Mouse (Mus musculus) embryonic facial prominence, embryonic 11.5 days (tissue): ENCODE measurements around the gene Ube2s. TPM values are rescaled to one million over a fixed set of nuclear protein-coding genes. Genes with fewer than 3 reads are reported as not detected.

Source experiments
- ATAC-seq: fragments of 200-750 bp; cut with Nextera tagmentation; replicated peaks from 2 replicates; pipeline ENCODE4 v1.8.0; 2017; ENCODE audit warnings: low read depth; ENCODE audit not compliant: insufficient number of reproducible peaks, low FRiP score, low TSS enrichment
- DNase-seq: peaks from one replicate; pipeline ENCODE4 v3.0.0-alpha.2; 2015; ENCODE audit warnings: low spot score
- H3K27ac ChIP-seq: fragments of 300-500 bp; sonication (generic); replicated peaks from 2 replicates; pipeline ENCODE4 v1.5.1; 2014; ENCODE audit warnings: mild to moderate bottlenecking, low read depth, low read length, control low read depth
- H3K27me3 ChIP-seq: fragments of 300-500 bp; sonication (generic); 2 replicates; pipeline ENCODE4 v1.6.1; 2014; ENCODE audit warnings: mild to moderate bottlenecking, low read length, moderate library complexity, mixed read lengths; ENCODE audit not compliant: control insufficient read depth, insufficient read depth
- H3K36me3 ChIP-seq: fragments of 300-500 bp; sonication (generic); replicated peaks from 2 replicates; pipeline ENCODE4 v1.6.1; 2014; ENCODE audit warnings: low read depth, mild to moderate bottlenecking, low read length, moderate library complexity, mixed read lengths; ENCODE audit not compliant: control insufficient read depth, insufficient read depth
- H3K4me1 ChIP-seq: fragments of 300-500 bp; sonication (generic); 2 replicates; pipeline ENCODE4 v1.6.1; 2014; ENCODE audit warnings: low read length, mixed read lengths; ENCODE audit not compliant: control insufficient read depth, insufficient read depth
- H3K4me2 ChIP-seq: fragments of 300-500 bp; sonication (generic); 2 replicates; pipeline ENCODE4 v1.6.1; 2014; ENCODE audit warnings: low read depth, mild to moderate bottlenecking, control low read depth, low read length, moderate library complexity
- H3K4me3 ChIP-seq: fragments of 300-500 bp; sonication (generic); 2 replicates; pipeline ENCODE4 v1.5.1; 2014; ENCODE audit warnings: low read depth, low read length, control low read depth
- H3K9ac ChIP-seq: fragments of 300-500 bp; sonication (generic); replicated peaks from 2 replicates; pipeline ENCODE4 v1.6.1; 2014; ENCODE audit warnings: mild to moderate bottlenecking, control low read depth, low read length
- H3K9me3 ChIP-seq: fragments of 300-500 bp; sonication (generic); replicated peaks from 2 replicates; pipeline ENCODE4 v1.6.1; 2016; ENCODE audit warnings: mild to moderate bottlenecking, low read length, inconsistent platforms, mixed read lengths; ENCODE audit not compliant: control insufficient read depth
- WGBS: fragments of 180-500 bp; shearing (Covaris S2); extraction: QIAGEN DNeasy Blood & Tissue Kit; methylation state at CpG from one replicate; pipeline ENCODE4 v1.1.7; 2014; 5-methylcytosine and 5-hydroxymethylcytosine counted together
- polyA plus RNA-seq: library from polyadenylated mRNA; unstranded; fragments of >200 nt; fragmentation: Nextera tagmentation; extraction: Ambion mirVana; gene quantifications from 2 replicates; pipeline ENCODE4 v1.2.1, GENCODE M21; 2014

Gene Ube2s
- polyA plus RNA-seq, 1 experiment from 2014 or later, result 453 TPM

GRCm38 (mm10) chr7:4792278-4793212, 19.8 kb downstream of the Ube2s start, which contains the start of gene Rpl28:
Gene Rpl28 (plus strand): TSS chr7:4792874.
- DNase-seq, result peak; percentile 99
- Histone ChIP-seq H3K27ac (peak within 1 kb of the TSS; percentile 90), H3K4me3 (peak within 1 kb of the TSS; percentile 77), H3K36me3 (peaks cover 5% of the 10 kb centered on the region), H3K9me3 (no peaks in the 10 kb centered on the region), H3K4me1 (peaks cover 3% of the 10 kb centered on the region; the same call in 1 of the 2 replicates), H3K9ac (peak within 1 kb of the TSS; percentile 95), H3K27me3 (0 out of 2 replicates have a peak, but pooled peaks cover 3% of the 10 kb centered on the region), H3K4me2 (peak within 1 kb of the TSS; percentile 75)
- ATAC-seq, result peak; percentile 80
- WGBS, result 2% methylated on average over 51 of the region's 54 CpGs

DNA sequence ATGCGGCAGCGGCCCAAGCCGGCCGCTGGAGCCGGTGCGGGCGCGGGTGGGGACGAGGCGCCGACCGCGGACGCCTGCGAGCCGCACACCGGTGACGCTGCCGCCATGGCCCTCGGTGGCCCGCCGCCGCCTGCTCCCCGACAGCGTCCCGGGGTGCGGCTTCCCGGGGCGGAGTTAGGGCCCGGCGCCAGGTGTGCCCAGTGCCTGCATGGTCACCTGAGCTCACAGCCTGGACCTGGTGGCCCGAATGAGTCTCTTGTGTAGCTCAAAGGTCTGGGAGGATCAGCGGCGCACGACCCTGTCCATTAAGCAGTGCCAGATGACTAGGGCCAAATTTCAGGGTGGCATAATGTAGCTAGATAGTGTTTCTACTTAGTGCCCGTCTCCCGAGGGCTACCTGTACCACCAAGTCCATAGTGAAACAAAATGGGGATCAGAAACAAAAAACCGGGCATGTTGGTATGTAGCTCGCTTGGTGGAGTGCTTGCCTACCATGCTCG, 22.9 kb downstream of the Ube2s start, which contains the start of gene Tmem238:
Gene Tmem238 (minus strand): TSS at position 221 of the 500 bp plus-strand sequence.
- H3K27ac ChIP-seq, result peak within 1 kb of the TSS; percentile 35; the same call in 1 of the 2 replicates
- peak within 1 kb of the TSS; percentile 55 for H3K4me3 ChIP-seq
- H3K27me3 ChIP-seq, result 0 out of 2 replicates have a peak, but pooled peaks cover 3% of the 10 kb centered on the region
- peaks cover 3% of the 10 kb centered on the region; the same call in 1 of the 2 replicates for H3K4me1 ChIP-seq
- DNase-seq (no peak), ATAC-seq (no peak)
- H3K36me3 ChIP-seq, result peaks cover 1% of the 10 kb centered on the region
- H3K9me3 ChIP-seq, result no peaks in the 10 kb centered on the region
- peak within 1 kb of the TSS; percentile 83 for H3K9ac ChIP-seq
- H3K4me2 ChIP-seq, result peak within 1 kb of the TSS; percentile 83
- 10% methylated on average over 29 of the region's 40 CpGs for WGBS

- peak overlapping the region; percentile 83 for H3K4me2 ChIP-seq
- peak overlapping the region; percentile 83 for H3K9ac ChIP-seq
- DNase-seq (peak; percentile 67), ATAC-seq (peak; percentile 46)
- 0 out of 2 replicates have a peak, but pooled peaks cover 3% of the 10 kb centered on the region for H3K27me3 ChIP-seq
- peak overlapping the region; percentile 55 for H3K4me3 ChIP-seq
- H3K4me1 ChIP-seq, result no peaks in the 10 kb centered on the region
- H3K36me3 ChIP-seq, result no peaks in the 10 kb centered on the region
- 2% methylated on average over 52 of the region's 64 CpGs for WGBS
- peak overlapping the region; percentile 35; the same call in 1 of the 2 replicates for H3K27ac ChIP-seq
- H3K9me3 ChIP-seq, result no peaks in the 10 kb centered on the region
Measured at GRCm38 (mm10) chr7:4788499-4789435, 23.6 kb downstream of the Ube2s start.

DNA sequence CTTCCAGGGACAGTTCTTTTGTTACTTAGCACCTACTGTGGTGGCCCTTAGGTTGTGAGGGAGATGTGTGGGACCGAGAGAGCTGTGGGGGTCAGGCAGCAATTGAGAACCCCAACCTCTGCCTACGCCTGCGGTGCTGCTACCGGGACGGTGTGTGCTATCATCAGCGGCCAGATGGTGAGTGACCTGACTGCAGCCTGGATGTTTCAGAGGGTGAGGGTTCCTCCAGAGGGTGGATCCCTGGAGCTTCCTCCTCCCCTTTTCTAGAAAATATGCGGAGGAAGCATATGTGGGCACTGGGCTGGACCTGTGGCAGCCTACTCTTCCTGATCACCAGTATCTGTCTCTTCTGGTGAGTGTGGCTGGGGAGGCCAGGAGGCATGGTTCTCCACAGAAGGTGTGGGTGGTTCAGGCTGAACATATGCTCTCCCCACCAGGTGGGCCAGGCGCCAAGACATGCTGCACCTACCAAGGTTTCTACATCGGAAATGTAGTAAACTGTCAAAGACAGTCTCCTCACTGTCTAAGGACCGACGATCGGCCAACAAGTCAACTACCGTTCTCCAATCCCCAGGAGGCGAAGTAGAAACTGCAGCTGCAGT, 28.6 kb downstream of the Ube2s start:
- WGBS, result 85% methylated on average over 14 of the region's 14 CpGs
- Histone ChIP-seq H3K4me3 (no peak overlapping the region), H3K4me2 (no peak overlapping the region), H3K4me1 (no peaks in the 10 kb centered on the region), H3K9ac (no peak overlapping the region), H3K27me3 (peaks cover 3% of the 10 kb centered on the region), H3K9me3 (no peaks in the 10 kb centered on the region), H3K36me3 (no peaks in the 10 kb centered on the region), H3K27ac (no peak overlapping the region)
- DNase-seq (no peak), ATAC-seq (no peak)

GRCm38 (mm10) chr7:4782759-4783158, 29.6 kb downstream of the Ube2s start, which contains the start of the genes Il11 and Tmem190:
Gene Il11 (minus strand): TSS chr7:4782859.
Gene Tmem190 (plus strand): TSS chr7:4782937.
- ATAC-seq, result no peak
- Histone ChIP-seq H3K4me3 (no peak within 1 kb of the TSS), H3K4me1 (peaks cover 2% of the 10 kb centered on the region; the same call in 1 of the 2 replicates), H3K27me3 (peaks cover 12% of the 10 kb centered on the region), H3K4me2 (no peak within 1 kb of the TSS), H3K9ac (no peak within 1 kb of the TSS), H3K9me3 (no peaks in the 10 kb centered on the region), H3K27ac (no peak within 1 kb of the TSS), H3K36me3 (no peaks in the 10 kb centered on the region)
- 76% methylated on average over 2 of the region's 2 CpGs for WGBS
- no peak for DNase-seq

DNA sequence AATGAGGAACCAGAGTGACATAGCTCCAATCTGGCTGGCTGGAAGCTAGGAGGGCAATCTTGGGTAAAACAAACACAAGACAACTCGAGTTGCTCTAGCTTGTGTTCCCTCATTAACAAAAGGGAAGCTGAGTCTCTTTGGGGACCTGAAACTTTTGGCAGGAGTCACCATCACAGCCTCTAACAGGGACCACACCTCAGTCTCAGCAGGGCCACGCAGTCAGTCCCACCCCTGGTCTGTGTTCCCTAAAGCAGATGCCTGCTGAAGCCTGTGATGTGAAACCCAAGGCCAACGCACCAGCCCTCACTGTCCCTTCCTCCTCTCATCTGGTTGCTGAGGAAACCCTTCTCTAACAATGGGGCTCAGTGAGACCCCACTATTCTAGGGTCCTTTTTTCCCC, 30.3 kb downstream of the Ube2s start:
- no peak overlapping the region for H3K9ac ChIP-seq
- 52% methylated on average over 3 of the region's 3 CpGs for WGBS
- ATAC-seq (no peak), DNase-seq (no peak)
- H3K9me3 ChIP-seq, result no peaks in the 10 kb centered on the region
- H3K36me3 ChIP-seq, result no peaks in the 10 kb centered on the region
- no peak overlapping the region for H3K4me3 ChIP-seq
- H3K4me1 ChIP-seq, result peaks cover 4% of the 10 kb centered on the region; the same call in 1 of the 2 replicates
- H3K4me2 ChIP-seq, result no peak overlapping the region
- H3K27ac ChIP-seq, result no peak overlapping the region
- peaks cover 18% of the 10 kb centered on the region for H3K27me3 ChIP-seq

DNA sequence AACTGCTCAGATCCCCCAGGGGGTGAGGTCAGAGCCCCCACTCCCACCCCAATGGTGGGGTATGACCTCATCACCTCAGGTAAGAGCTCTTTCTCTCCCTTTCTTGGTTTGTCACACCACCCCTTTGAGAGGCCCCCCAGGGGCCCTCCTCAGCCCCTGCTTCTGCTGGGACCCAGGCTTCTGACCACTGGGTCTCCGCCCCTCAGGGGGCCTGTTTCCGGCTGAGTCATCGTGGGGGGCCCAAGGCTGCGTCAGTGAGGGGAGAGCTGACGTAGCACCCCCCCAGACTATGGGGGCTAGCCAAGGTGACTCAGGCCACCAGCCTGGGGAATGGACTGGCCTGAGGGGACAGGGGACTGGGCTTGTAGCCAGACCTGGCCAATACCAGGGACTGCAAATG, 32.5 kb downstream of the Ube2s start:
- Histone ChIP-seq H3K36me3 (no peaks in the 10 kb centered on the region), H3K27ac (no peak overlapping the region), H3K4me2 (no peak overlapping the region), H3K4me1 (peaks cover 7% of the 10 kb centered on the region; the same call in 1 of the 2 replicates), H3K9ac (no peak overlapping the region), H3K4me3 (no peak overlapping the region), H3K27me3 (peaks cover 33% of the 10 kb centered on the region), H3K9me3 (no peaks in the 10 kb centered on the region)
- DNase-seq, result no peak
- WGBS, result 29% methylated on average over 5 of the region's 5 CpGs
- ATAC-seq, result no peak
